Mouse (Mus musculus) lung, postnatal 4 days (tissue): Measurements from ENCODE around the gene Sowaha.
A peak's percentile ranks its signal among the peaks of the same experiment; 100 is the strongest.

ENCODE experiments used
- DNase-seq, 2 experiments: peaks; one replicate each; pipeline ENCODE4 v3.0.0; 2021

Sowaha gene

DNA sequence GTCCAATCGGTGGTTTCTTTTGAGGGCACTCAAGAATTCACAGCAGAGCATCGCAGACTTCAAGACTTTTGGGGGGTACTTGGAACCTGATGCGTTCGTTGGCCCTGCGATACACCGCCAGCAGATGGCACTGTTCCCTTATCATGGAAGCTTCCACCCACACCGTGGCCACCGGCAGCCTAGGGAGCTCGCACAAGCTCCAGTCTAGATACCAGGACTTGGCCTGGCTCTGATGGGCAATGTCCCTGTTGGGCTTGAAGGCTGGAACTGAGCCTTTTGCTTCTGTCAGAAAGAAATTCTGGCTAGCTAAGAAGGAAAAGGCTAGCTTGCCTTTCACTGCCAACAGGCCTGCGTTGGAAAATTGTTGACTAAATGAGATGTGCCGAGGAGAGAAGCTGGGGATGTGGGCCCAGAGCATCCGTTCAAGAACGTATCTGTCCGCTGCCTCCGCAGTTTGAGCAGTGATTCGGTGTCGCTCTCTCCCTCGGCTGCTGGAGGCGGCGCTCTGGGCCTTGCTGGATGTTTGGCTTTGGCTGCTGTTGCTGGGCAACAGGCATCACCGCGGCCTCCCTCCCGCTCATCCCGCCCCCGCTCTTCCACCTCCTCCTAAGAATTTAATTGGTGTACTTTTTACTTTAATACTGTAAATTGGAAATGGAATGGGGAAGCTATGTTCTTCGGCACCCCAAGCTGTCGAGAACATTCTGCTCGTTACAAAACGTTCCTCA is 9.9 kb downstream of the Sowaha start, which contains the start of gene Gm9837:
TSS of gene Gm9837 (minus strand) at position 512 of the 728 bp plus-strand sequence.
- DNase-seq, result peak; percentile 86 to 91

DNA sequence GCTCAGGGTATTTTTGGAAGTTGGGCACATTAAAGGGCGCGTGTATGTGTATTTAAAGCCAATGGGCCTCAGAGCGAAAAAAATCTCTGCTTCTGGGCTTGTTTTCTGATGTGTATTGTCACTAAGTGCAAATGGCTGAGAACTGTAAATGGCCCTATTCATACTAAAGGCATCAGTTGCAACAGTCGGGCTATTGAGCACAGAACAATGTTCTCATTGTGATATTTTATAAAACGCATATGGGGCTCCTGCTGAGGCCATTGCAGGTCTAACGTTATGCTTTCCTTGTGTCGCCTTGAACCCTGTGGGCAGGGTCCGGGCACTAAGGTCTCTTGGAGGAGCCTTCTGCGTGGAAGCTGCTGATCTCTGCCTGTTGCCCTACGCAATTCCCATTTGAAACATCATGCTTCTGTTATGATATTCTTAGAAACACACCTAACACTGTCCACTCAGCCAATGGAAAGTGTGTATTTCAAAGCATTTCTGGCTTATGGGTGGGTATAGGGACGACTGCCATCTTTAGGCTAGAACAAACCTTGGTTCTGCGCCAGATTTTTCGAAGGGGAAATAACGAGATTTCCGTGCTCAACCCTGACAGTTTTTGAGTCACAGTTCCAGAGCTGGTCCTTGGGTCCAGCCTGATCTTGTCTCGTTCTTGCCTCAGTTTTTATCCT is 10.6 kb downstream of the Sowaha start:
- DNase-seq, result no peak

DNA sequence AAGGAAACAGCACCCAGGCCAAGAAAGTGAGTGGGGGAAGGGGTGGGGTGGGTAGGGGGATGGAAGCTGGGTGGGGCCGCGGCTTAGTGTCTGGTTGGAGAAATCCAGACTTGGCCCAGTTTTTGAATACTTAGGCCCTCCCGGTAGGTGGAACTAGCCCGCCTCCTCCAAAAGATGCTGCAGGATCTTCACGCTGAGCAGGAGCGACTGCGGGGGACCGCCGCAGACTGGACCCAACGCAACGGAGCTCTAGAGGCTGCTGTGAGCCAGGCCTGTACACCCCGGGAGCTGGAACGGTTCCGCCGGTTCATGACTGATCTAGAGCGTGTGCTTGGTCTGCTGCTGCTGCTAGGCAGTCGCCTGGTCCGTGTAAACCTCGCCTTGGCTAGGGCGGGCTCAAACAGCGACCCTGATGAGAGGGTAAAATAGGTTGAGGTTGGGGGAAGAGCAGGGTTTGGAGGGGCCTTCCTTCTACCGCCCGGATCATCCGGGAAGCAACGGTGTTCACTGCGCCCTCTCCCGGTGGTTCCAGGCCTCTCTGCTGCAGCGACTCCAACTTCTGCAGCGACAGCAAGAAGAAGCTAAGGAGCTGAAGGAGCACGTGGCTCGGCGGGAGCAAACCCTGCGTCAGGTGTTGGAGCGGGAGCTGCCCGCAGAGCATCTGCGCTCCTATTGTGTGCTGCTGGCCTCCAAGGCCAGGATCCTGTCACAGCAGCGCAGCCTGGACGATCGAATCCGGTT is 13.7 kb downstream of the Sowaha start:
- DNase-seq, result peak; percentile 77 to 83

DNA sequence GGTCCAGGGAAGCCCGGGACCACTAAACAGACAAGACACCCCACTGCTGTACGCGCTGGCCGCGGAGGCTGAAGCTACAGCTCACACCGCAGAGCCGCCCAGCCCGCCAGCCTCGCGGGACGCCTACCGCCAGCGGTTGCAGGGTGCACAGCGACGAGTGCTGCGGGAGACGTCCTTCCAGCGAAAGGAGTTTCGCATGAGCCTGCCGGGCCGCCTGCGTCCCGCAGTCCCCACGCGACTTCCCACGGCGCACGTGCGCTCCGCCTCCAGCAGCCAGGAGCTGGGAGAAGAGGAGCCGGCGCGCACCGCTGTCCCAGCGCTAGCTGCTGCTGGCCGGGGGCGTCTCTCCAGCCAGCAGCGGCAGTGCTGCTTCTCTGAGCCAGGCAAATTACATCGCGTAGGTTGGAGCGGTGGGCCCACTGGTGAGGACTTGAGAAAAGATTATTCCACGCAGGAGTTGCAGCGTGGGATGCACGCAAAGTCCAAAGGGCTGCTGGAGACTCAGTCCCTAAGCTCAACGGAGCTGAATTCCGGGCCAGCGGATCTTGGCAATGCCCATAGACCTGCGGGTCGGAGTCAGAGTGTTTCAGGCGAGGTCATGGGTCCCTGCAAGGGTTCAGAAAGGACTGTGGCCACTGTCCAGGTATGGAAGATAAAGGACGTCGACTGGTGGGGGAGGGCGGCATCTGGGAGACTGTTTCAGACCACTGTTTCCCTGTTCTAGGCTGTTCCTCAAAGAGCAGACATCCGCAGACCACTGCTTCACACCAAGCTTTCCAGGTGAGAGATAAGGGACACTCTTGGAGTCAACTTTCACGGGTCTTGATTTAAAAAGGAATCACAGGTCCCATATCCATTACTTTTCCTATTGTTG is 16.3 kb downstream of the Sowaha start:
- no peak for DNase-seq

DNA sequence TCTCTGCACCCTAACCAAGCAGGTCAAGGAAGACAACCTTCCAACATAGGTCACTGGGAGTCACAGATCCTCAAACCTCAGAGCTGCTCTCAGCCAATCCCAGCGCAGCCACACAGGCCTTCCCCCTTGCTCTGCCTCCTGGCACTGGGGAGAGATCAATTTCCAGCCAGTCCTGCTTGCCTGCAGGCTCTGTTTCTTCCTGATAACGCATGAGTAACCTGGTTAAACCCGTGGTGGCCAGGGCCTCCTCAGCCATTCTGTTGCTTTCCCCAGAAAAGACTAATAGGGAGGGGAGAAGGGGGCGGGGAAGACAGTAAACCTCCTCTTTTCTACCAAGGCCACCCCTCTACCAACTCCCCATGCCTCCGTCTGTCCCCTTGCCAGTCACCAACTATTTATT is 18.3 kb downstream of the Sowaha start:
- no peak for DNase-seq

DNA sequence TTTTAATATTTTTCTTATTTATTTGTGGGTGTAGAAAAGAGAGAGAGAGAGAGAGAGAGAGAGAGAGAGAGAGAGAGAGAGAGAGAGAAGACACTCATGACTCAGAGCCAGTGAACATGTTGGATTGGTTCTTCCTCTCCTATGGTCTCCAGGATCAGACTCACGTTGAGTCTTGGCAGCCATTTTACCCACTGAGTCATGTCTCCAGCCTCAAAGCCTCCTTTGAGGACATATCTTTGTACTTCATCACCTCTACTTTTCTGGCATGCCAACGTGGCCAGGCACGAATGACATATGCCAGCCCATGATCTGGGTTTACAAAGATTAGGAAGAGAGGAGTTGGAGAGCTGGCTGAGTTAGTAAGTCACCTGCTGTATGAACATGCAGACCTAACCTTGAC is 19.9 kb downstream of the Sowaha start:
- DNase-seq, result no peak

DNA sequence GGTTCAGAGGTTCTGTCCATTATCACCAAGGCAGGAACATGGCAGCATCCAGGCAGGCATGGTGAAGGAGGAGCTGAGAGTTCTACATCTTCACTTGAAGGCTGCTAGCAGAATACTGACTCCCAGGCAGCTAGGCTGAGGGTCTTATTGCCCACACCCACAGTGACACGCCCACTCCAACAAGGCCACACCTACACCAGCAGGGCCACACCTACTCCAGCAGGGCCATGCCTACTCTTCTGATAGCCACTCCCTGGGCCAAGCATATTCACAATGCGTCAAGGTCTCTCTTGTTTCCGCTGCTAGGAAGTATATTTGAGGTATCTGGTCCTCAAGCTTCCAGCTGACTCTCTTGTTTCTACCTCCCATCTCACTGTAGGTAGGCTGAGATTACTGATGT is 21.1 kb downstream of the Sowaha start:
- DNase-seq, result no peak

DNA sequence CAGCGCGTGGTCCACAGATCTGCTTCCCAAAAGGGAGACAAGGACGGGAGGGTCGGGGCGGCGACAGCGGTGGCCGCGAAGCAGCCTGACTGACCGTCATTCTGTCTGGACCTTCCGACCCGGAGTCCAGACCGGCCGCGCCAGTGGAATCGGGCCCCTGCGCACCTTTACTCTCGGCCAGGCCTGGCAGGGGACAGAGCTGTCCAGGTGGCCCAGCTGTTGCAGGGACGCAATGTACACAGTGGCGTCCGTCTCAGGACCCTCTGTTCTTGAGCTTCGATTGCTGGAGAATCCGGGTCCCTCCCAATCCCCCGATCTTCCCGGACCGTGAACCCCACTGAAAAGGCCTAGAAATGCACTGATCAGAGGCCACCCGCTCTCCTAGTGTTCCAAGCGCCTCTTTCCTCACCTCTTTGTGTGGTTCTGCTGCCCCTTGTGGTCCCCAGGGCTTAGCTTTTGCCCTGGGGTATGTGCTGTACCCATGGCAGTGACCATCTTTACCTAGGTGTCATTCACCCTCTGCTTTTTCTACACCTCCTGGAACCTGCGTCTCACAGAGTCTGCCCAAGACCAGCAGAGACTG is 22.6 kb downstream of the Sowaha start:
- no peak for DNase-seq

DNA sequence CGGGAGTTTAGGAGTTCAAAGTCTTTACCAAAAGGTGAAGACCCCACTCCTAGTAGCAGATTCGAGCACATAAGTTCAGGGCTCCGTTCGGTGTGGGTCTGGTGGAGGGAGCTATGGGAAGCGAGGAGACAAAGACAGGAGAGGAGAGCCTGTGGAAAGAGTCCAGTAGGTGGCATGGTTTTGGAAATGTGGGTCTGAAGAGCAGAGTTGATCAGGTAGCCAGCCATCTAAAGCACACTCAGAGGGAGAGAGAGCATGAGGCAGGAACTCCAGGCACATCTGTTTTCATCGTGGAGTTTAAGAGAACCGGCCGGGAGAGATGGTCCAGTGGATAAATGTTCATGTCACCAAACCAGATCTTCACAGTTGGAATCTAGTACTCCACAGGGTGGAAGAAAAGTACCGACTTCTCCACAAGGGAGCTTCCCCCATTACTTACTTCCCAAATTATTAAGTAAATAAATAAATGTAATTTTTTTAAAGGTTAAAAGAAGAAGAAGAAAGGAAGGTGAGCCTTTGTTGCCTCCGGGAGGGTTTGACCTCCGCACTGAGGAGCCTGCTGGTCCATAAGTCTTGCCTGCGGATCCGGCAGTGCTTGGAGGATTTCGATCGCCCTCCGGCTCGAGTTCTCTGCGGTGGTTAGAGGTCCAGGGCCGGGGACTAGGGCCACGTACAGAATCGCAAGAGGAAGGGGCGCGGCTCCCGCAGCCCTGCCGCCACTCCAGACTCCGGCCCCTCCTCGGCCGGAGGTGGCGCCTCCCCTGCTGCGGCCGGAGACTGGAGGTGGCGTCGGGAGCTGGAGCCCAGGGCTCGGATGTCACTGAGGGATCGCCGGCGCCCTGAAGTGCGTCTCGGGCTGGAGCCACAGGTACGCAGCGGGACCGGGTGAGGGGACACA is 23.4 kb downstream of the Sowaha start, which contains the start of the genes Gm10447 and Shroom1:
TSS of gene Gm10447 (minus strand) at position 637 of the 898 bp plus-strand sequence.
TSS of gene Shroom1 (plus strand) at position 732 of the 898 bp plus-strand sequence.
- DNase-seq, result peak; percentile 76 to 84

DNA sequence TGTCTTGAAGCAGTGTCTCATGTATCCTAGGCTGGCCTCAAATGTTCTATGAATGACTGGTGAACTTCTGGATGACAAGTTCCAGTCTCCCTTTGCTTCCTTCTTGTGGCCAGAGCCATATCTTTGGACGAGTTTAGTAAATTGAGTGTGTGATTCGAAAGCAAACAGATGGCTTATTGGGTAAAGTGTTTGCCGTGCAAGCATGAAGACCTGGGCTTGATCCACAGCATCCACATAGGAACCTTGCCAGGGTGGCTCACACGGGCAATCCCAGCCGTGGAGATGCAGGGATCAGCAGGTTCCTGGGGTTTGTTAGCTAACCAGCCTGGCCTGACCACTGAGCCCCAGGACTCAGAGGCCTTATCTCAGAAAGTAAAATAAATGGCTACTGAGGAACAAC is 27.0 kb downstream of the Sowaha start:
- no peak for DNase-seq

DNA sequence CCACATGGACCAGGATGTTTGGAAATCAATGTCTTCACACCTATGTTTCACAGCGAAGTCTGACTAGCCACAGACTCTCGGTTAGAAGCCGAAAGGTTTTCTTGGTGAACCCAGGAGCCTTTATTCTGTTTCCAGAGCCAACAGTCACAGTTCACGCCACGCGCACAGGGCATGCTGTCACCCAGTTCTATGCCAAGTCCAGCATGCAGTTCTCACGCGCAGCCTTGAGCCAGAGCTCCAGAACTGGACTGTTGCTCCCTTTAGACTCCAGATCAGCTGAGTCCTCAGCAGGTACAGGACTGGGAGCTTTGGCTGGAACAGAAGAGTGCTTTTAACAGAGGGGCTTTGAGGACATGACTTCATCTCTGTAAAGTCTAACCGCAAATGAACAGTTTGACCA is 27.7 kb downstream of the Sowaha start:
- DNase-seq, result no peak

DNA sequence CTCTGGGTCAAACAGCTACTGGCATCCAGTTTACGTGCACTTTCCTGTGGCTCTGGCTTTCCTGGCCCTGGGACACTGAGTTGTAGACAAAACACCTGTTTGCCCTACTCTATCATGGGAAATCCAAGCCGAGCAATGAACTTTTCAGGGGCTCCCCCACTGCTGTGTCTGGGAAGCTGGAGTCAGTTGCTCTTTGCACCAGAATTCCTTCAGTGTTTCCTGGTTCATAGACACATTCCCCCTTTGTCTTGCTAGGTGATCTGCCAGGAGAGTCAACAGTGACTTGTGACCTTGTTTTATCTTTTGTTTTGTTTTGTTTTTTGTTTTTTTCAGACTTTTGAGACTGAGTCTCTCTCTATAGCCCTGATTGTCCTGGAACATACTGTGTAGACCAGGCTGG is 28.7 kb downstream of the Sowaha start:
- DNase-seq, result no peak

DNA sequence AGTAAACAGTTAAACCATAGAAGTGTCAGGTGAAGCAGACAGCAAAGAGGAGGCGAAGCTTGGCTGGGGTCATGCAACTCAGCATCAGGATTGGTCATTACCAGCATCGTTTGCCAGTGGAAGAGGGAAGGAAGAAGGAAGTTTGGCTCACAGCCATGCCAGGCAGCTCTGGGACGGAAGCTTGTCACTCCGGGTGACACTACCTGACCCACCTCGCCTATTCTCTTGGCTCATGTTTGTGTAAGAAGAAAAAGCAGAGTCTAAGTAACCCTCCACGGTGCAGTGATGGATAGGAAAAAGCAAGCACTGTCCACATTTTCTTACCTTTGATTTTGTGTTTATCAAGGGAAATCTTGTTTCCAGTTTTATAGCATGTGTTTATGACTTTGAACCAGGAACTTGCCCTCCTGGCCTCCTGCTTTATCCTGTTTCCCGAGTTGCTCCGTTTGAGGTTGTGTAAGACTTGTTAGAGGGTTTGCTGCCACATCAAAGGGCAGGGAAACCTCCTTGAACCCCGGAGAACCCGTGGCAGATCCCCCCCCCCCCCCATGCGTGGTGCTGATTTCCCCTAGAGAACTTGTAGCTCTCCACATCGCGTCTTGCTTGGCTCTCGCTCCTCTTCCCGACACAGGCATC is 29.9 kb downstream of the Sowaha start:
- DNase-seq, result peak in 1 of 2 experiments; percentile 28

DNA sequence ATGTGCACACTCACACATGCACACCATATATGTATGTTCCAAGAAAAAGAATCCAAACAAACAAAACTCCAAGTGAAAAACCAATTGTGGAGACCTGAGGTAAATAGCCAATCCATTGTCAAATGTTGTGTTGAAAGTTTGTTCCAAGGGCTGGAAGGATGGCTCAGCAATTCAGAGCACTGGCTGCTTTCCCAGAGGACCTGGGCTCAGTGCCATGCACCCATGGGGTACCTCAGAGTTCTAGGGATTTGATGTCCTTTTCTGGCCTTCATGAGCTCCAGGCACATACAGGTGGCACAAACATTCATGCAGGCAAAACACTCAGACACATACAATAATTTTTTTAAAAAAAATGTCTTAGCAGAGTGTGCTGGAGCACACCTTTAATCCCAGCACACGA is 31.5 kb downstream of the Sowaha start:
- DNase-seq, result no peak

DNA sequence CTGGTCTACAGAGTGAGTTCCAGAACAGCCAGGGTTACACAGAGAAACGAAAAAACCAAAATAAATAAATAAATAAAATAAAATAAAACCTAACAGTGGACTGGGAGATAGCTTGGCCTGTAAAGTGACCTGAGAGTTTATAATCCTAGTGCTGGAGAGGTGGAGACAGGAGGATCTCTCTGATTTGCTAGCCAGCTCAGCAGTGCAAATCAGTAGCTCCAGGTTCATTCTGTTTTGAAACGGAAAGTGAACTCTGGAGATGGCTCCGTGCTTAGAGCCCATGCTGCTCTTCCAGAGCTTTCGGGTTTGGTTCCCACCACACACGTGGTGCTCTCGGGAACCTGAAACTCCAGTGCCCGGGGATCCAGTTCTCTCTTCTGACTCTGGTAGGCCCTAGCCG is 32.1 kb downstream of the Sowaha start:
- DNase-seq, result no peak

DNA sequence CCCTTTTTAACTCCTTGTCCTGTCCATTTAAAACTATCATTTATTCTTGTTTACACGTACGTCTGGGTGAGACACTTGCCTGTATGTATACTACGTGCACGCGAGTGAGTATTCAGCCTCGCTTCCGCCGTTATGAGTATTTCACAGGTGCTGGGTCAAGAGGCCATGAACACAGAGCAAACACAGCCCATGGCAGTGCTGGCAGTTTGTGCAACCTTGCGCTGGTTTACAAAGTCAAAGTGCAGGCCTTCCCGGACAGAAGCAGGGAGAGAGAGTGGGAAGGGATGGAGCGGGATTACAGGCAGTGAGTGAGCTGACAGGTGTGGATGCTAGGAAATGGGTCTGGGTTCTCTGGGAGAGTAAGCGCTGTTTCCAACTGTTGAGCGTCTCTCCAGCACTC is 33.9 kb downstream of the Sowaha start:
- DNase-seq, result no peak

DNA sequence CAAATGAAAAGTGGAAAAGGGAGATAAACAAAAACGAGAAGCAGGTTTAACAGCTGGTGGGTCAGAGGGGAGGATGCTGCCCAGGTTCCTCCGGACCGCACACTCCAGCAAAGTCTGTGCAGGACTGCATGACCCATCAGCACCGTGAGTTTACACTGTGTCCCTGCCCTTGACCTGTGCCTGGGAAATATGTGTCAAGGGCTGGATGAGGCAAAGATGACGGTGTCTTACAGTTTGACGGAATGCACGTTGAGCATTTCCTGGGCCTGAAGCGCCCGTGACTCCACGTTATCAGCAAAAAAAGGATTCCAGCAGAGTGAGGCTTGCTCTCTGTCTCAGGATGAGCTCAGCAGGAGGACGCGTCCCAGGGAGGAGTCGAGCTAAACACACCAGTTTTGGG is 34.5 kb downstream of the Sowaha start:
- DNase-seq, result no peak

DNA sequence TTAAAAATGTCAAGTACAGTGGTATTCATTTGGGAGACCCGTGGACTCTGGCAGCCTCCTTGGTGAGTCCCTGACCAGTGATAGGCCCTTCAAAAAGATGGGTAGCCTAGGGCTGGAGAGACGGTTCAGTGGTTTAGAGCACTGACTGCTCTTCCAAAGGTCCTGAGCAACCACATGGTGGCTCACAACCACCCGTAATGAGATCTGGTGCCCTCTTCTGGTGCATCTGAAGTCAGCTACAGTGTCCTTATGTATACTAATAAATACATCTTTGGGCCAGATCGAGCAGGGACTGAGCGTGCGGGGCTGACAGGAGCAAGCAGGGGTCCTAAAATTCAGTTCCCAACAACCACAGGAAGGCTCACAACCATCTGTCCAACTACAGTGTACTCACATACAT is 36.2 kb downstream of the Sowaha start:
- DNase-seq, result peak in 1 of 2 experiments; percentile 61

DNA sequence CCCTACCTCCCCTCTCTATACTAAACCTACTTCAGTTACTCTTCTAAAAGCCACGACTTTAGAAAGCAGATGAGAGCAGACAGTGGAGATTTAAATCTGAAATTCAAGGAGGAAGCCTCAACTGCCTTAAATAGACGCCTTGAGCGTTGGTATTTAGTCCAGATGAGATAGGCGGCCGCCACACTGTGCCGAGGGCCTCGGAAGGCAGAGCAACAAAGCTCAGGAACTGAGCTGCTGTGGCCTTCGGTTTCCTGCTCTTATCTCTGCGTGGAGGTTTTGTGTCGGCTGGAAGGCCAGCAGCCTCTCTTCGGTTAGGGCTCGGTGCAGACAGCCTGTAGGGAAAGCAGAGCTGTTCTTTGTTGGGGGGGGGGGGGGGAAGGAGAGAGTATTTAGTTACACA is 38.2 kb downstream of the Sowaha start:
- no peak for DNase-seq

DNA sequence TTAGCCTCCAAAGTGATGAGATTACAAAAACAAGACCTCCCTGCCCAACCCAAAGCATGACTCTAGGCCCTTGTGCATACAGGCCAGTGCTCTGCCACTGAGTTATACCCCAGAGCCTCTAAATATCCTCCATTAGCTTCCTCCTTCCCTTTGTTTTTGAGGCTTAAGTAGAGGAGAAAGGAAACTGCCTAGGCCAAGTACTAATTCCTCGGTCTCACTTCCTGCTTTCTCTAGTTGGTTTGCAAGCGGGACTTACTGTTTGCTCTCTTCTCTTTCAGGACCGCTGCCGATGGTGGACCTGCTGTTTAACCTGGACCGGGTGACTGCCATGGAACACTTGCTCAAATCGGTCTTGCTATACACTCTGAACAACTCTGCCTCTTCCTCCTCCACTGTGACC is 43.7 kb downstream of the Sowaha start:
- no peak for DNase-seq

DNA sequence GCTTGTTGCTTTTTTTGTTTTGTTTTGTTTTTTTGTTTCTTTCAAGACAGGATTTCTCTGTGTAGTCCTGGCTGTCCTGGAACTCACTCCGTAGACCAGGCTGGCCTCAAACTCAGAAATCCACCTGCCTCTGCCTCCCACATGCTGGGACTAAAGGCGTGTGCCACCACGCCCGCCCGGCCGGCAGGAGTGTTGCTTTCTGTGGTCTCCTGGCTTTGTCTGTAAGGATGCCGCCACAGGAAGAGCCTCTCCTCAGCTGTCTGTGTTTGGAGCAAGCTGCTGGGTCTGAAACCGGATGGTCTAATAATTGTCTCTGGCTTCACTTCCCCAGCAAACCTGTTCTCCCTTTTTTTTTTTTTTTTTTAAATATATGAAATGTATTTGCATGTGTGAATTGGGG is 44.6 kb downstream of the Sowaha start:
- DNase-seq, result no peak
